Mouse (Mus musculus): ENCODE data around the gene Pik3c2b.

- TF ChIP-seq POLR2A (IDR thresholded peaks at IDR 0.05; ENCODE audit: borderline replicate concordance, extremely low read depth, insufficient read depth, insufficient read length, poor library complexity, severe bottlenecking), result no peak
- no peak for TF ChIP-seq CTCF (IDR thresholded peaks at IDR 0.05; ENCODE audit: borderline replicate concordance, extremely low read depth, insufficient read depth, insufficient read length)
These were observed 43.9 kb downstream of the Pik3c2b start for GRCm38 (mm10) chr1:133089415-133089814.
